Mouse (Mus musculus) lung, adult 2 months (tissue): ENCODE measurements at regions not wholly inside any gene's neighbourhood (a gene's known extent, or its start where the extent isn't known, plus 50 kb on each side); places are given as distances from the start of the nearest gene placed in this dataset.

Experiments used
- CTCF ChIP-seq: fragments of 200-500 bp; IDR thresholded peaks from 2 replicates; pipeline ENCODE4 v1.5.1; 2011; ENCODE audit warnings: mild to moderate bottlenecking, low read length, control low read depth; ENCODE audit not compliant: insufficient read depth
- POLR2A ChIP-seq: fragments of 200-500 bp; IDR thresholded peaks from 2 replicates; pipeline ENCODE4 v1.6.1; 2011; ENCODE audit warnings: low read depth, mild to moderate bottlenecking, control low read depth, low read length, borderline replicate concordance; ENCODE audit errors: extremely low read depth

DNA sequence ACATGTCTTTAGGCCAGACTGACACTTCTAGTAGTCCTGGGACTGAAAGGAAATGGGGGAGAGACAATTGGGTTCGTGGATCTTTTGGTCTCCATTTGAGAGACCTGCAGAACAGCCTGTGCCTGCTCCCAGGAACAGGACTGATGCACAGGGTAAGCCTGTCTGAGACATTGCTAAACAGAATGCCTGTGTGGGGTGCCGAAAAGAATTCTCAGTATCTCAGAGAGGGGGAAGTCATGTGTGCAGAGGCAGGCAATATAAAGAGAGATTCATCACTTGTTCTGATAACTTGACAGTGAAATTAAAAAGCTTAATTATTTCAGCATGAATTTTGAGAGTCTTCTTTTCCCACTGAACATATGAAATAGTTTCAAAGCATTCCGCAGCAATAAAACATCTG lies 268.7 kb downstream of the Rnf144a start:
- TF ChIP-seq CTCF, result no peak
- no peak for TF ChIP-seq POLR2A
